Mouse (Mus musculus): ENCODE measurements around the gene Sla2. TPM values are rescaled to one million over a fixed set of nuclear protein-coding genes. Genes with fewer than 3 reads are reported as not detected.
"Not testable (repeated sequence)": the region's sequence is repeated elsewhere in the genome, so short reads cannot be mapped to it uniquely, and the experiment has no call there.

The Sla2 gene
- total RNA-seq, 2 experiments from 2014 or later: 1.1 TPM; not detected in 1

- no peak for ATAC-seq (replicated peaks; ENCODE audit: poor library complexity, severe bottlenecking)
Observed at GRCm38 (mm10) chr2:156843331-156843730, 43.7 kb downstream of the Sla2 start.

- no peak for ATAC-seq (replicated peaks; ENCODE audit: poor library complexity, severe bottlenecking)
Observed at GRCm38 (mm10) chr2:156842711-156843110, 44.3 kb downstream of the Sla2 start.

- ATAC-seq (replicated peaks; ENCODE audit: poor library complexity, severe bottlenecking): 0 out of 2 replicates have a peak, but pooled peaks have one; percentile 8
Observed at GRCm38 (mm10) chr2:156841841-156842706, 44.9 kb downstream of the Sla2 start.

GRCm38 (mm10) chr2:156841028-156841840 lies 45.8 kb downstream of the Sla2 start:
- peak; percentile 20 for ATAC-seq (replicated peaks; ENCODE audit: poor library complexity, severe bottlenecking)

GRCm38 (mm10) chr2:156840301-156841027 lies 46.5 kb downstream of the Sla2 start:
- ATAC-seq (replicated peaks; ENCODE audit: poor library complexity, severe bottlenecking): peak; percentile 54

- peak; percentile 69 for ATAC-seq (replicated peaks; ENCODE audit: poor library complexity, severe bottlenecking)
Observed at GRCm38 (mm10) chr2:156839319-156840191, 47.4 kb downstream of the Sla2 start, which contains the start of gene Tgif2. Gene Tgif2 (plus strand): TSS chr2:156840007.

GRCm38 (mm10) chr2:156838839-156839238 lies 48.2 kb downstream of the Sla2 start:
- no peak for ATAC-seq (replicated peaks; ENCODE audit: poor library complexity, severe bottlenecking)

GRCm38 (mm10) chr2:156834336-156834735 lies 52.7 kb downstream of the Sla2 start:
- no peak for ATAC-seq (replicated peaks; ENCODE audit: poor library complexity, severe bottlenecking)

GRCm38 (mm10) chr2:156825128-156825527 lies 61.9 kb downstream of the Sla2 start:
- ATAC-seq (replicated peaks; ENCODE audit: poor library complexity, severe bottlenecking): not testable (repeated sequence)

Other genes starting within 250 kb of the Sla2 start
- not detected in 2 replicates for gene Myl9, start 111.8 kb downstream of the Sla2 start, total RNA-seq (2014; fragmentation: Nextera tagmentation)
- not detected in 2 replicates for gene Myl9, start 111.8 kb downstream of the Sla2 start, total RNA-seq (2017)
- 5.3 and 13.0 TPM in 2 replicates for gene Tgif2, start 47.2 kb downstream of the Sla2 start, total RNA-seq (2014; fragmentation: Nextera tagmentation)
- gene Tgif2, start 47.2 kb downstream of the Sla2 start, total RNA-seq (2017): 11.8 and 13.4 TPM in 2 replicates
- 0.43 and 1.1 TPM in 2 replicates for gene 4930518I15Rik, start 29.2 kb downstream of the Sla2 start, total RNA-seq (2014; fragmentation: Nextera tagmentation)
- gene 4930518I15Rik, start 29.2 kb downstream of the Sla2 start, total RNA-seq (2017): 0.41 and 0.47 TPM in 2 replicates
- gene Rab5if, start 24.1 kb downstream of the Sla2 start, total RNA-seq (2014; fragmentation: Nextera tagmentation): 308 and 310 TPM in 2 replicates
- 250 and 257 TPM in 2 replicates for gene Rab5if, start 24.1 kb downstream of the Sla2 start, total RNA-seq (2017)
- 25.7 and 28.1 TPM in 2 replicates for gene Ndrg3, start 104.9 kb upstream of the Sla2 start, total RNA-seq (2014; fragmentation: Nextera tagmentation)
- gene Ndrg3, start 104.9 kb upstream of the Sla2 start, total RNA-seq (2017): 22.5 and 25.1 TPM in 2 replicates
- gene Dsn1, start 120.0 kb upstream of the Sla2 start, total RNA-seq (2014; fragmentation: Nextera tagmentation): 17.8 and 23.9 TPM in 2 replicates
- 36.9 and 50.6 TPM in 2 replicates for gene Dsn1, start 120.0 kb upstream of the Sla2 start, total RNA-seq (2017)
- gene Soga1, start 192.1 kb upstream of the Sla2 start, total RNA-seq (2014; fragmentation: Nextera tagmentation): 4.4 and 5.7 TPM in 2 replicates
- 2.5 TPM in 2 replicates for gene Soga1, start 192.1 kb upstream of the Sla2 start, total RNA-seq (2017)
- not detected in 2 replicates for gene Tldc2, start 199.9 kb upstream of the Sla2 start, total RNA-seq (2014; fragmentation: Nextera tagmentation)
- not detected in 2 replicates for gene Tldc2, start 199.9 kb upstream of the Sla2 start, total RNA-seq (2017)
- 65.3 and 71.3 TPM in 2 replicates for gene Samhd1, start 248.1 kb upstream of the Sla2 start, total RNA-seq (2014; fragmentation: Nextera tagmentation)
- gene Samhd1, start 248.1 kb upstream of the Sla2 start, total RNA-seq (2017): 77.6 and 88.2 TPM in 2 replicates